Comparison of ENCODE assay signal across 14 mouse cellular contexts in the genomic region with DNA sequence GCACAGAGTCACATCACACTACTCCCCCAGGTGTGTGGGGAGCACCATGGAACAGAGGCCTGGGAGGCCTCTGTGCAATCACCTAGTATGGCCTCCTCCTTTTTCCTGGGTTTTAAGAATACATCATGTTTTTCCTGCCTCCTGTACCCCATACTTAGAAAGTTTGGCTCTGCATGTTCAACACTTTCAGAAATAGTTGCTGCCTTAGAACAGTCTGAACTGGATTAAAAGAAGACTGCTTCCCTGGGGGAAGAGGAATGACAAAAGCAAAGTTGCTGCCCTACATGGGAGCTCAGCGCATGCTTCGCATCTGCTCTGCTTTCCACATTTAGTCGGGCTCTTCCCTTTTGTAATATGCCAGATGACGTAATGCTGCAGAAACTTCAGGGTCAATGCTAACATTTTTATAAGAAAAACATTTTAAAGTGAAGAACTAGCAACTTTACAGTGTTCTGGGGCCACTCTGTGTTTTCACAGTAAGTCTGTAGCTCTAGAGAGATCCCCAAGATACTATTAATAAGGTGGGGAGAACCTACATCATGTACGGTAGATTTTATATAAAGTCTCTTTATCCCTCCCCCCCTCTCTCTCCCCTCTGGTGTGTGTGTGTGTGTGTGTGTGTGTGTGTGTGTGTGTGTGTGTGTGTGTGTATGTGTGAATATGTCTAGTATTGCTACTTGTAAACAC.
A peak's percentile ranks its signal among the peaks of the same experiment; 100 is the strongest.
DNase-seq lines count a peak whose midpoint lies in the region; ATAC-seq lines count a peak whose summit lies in the region.
"Had no signal": no experiment of that assay in that cellular context is flagged by ENCODE, and none has a peak within 500 bp of the region (broad histone marks: within the 10 kb centered on the region; RNA-seq: fewer than 3 reads in every experiment).

No protein-coding gene starts in this region.

- intact Hi-C loops in left cerebral cortex, postnatal 4 days (cut with DNase I) = no loop called here

- no peak for ATAC-seq in erythroblast, adult 5-6 weeks (replicated peaks; ENCODE audit: low FRiP score, poor library complexity, severe bottlenecking)
- ATAC-seq: midbrain, embryonic 13.5 days had no signal

- peak; percentile 12 to 71 for DNase-seq in adrenal gland, adult (ENCODE audit: inconsistent age in 2 of 2, low spot score in 1 of 2)
- DNase-seq in adrenal gland, postnatal 4 days (ENCODE audit: low spot score in 2 of 2) = no peak
- DNase-seq in left cerebral cortex, adult 11 months (ENCODE audit: low spot score) = peak; percentile 66
- DNase-seq in left cerebral cortex, postnatal 4 days = no peak
- peak; percentile 58 to 79 for DNase-seq in frontal cortex, postnatal 36 days (ENCODE audit: low spot score in 2 of 2)
- peak; percentile 40 for DNase-seq in right cerebral cortex, postnatal 25 days
- DNase-seq in spleen, postnatal 4 days (ENCODE audit: low spot score in 2 of 2) = no peak
- DNase-seq: cerebellum, postnatal 14 days; kidney, adult 2 months; kidney, postnatal 25 days; lung, adult 18-20 months; thymus, postnatal 4 days had no signal

Comparison
In these comparisons a context has a peak if more than half of its experiments do, and no peak if none do; other contexts are left out.
1. DNase-seq: peak in adrenal gland, adult (2 of 2), left cerebral cortex, adult 11 months (single experiment), frontal cortex, postnatal 36 days (2 of 2) and right cerebral cortex, postnatal 25 days (single experiment); none in adrenal gland, postnatal 4 days (0 of 2), left cerebral cortex, postnatal 4 days (single experiment) and spleen, postnatal 4 days (0 of 2).